Mouse (Mus musculus): Measurements from ENCODE around the gene Arrdc5. TPM values are rescaled to one million over a fixed set of nuclear protein-coding genes. Genes with fewer than 3 reads are reported as not detected.

The Arrdc5 gene
- total and polyA plus RNA-seq, 3 experiments: not detected

GRCm38 (mm10) chr17:56304718-56305117 lies 4.6 kb upstream of the Arrdc5 start:
- Histone ChIP-seq H3K4me1 (ENCODE audit: control insufficient read depth in 1 of 2, insufficient read depth in 2 of 2, low read length in 2 of 2) (peaks cover 0 to 15% of the 10 kb centered on the region in 2 experiments; a peak in 2 of 4 replicates), H3K9ac (ENCODE audit: control insufficient read depth, low read depth, low read length, poor library complexity, severe bottlenecking) (peak overlapping the region; percentile 85), H3K36me3 (ENCODE audit: control insufficient read depth in 1 of 2, insufficient read depth in 2 of 2, low read length in 2 of 2) (peaks cover 2 to 9% of the 10 kb centered on the region in 2 experiments), H3K27ac (ENCODE audit: control insufficient read depth, low read depth, low read length) (peak overlapping the region; percentile 44), H3K27me3 (ENCODE audit: control insufficient read depth in 1 of 2, insufficient read depth in 2 of 2, low read length in 2 of 2) (no peaks in the 10 kb centered on the region), H3K4me3 (ENCODE audit: control insufficient read depth in 1 of 2, insufficient read depth in 1 of 2, low read depth in 2 of 2, low read length in 2 of 2) (peak overlapping the region; percentile 46 to 83), H3K79me2 (ENCODE audit: control insufficient read depth, insufficient read depth, low read length, poor library complexity) (peaks cover 39% of the 10 kb centered on the region), H3K9me3 (replicated peaks; ENCODE audit: insufficient read depth, low read length) (no peaks in the 10 kb centered on the region)
- DNase-seq (ENCODE audit: low read depth, low spot score): peak; percentile 23
- TF ChIP-seq RCOR1 (IDR thresholded peaks at IDR 0.05; ENCODE audit: low read depth, low read length) (no peak), NELFE (IDR thresholded peaks at IDR 0.05; ENCODE audit: low read depth, low read length) (no peak), ZMIZ1 (IDR thresholded peaks at IDR 0.05; ENCODE audit: low read depth, low read length) (no peak), SIN3A (IDR thresholded peaks at IDR 0.05; ENCODE audit: low read length) (no peak), MYC (IDR thresholded peaks at IDR 0.05; ENCODE audit: low read depth, low read length) (no peak), RAD21 (IDR thresholded peaks at IDR 0.05; ENCODE audit: low read depth, low read length) (no peak), POLR2A (IDR thresholded peaks at IDR 0.05; ENCODE audit: control insufficient read depth in 1 of 2, insufficient read depth in 1 of 2, low read depth in 1 of 2, low read length in 2 of 2, poor library complexity in 1 of 2) (no peak), ZC3H11A (IDR thresholded peaks at IDR 0.05; ENCODE audit: low read depth, low read length) (no peak), E2F4 (IDR thresholded peaks at IDR 0.05; ENCODE audit: borderline replicate concordance, low read depth, low read length) (no peak), CHD2 (IDR thresholded peaks at IDR 0.05; ENCODE audit: low read length) (no peak), USF1 (IDR thresholded peaks at IDR 0.05; ENCODE audit: low read depth, low read length) (no peak), POLR2AphosphoS2 (IDR thresholded peaks at IDR 0.05; ENCODE audit: low read length) (no peak), MXI1 (IDR thresholded peaks at IDR 0.05; ENCODE audit: low read depth, low read length) (no peak), TCF12 (IDR thresholded peaks at IDR 0.05; ENCODE audit: low read depth, low read length) (no peak), POLR2AphosphoS5 (IDR thresholded peaks at IDR 0.05; ENCODE audit: borderline replicate concordance, low read depth, low read length) (no peak), NRF1 (IDR thresholded peaks at IDR 0.05; ENCODE audit: insufficient read depth, low read depth, low read length, poor library complexity, severe bottlenecking) (no peak), MAFK (IDR thresholded peaks at IDR 0.05; ENCODE audit: borderline replicate concordance, low read depth, low read length) (no peak), ZKSCAN1 (IDR thresholded peaks at IDR 0.05; ENCODE audit: low read depth, low read length) (no peak), GABPA (IDR thresholded peaks at IDR 0.05; ENCODE audit: low read depth, low read length) (no peak)

GRCm38 (mm10) chr17:56303847-56304586 lies 3.9 kb upstream of the Arrdc5 start:
- Histone ChIP-seq H3K9ac (ENCODE audit: control insufficient read depth, low read depth, low read length, poor library complexity, severe bottlenecking) (peak overlapping the region; percentile 91), H3K4me1 (ENCODE audit: control insufficient read depth in 1 of 2, insufficient read depth in 2 of 2, low read length in 2 of 2) (peaks cover 0 to 15% of the 10 kb centered on the region in 2 experiments; a peak in 2 of 4 replicates), H3K27ac (ENCODE audit: control insufficient read depth, low read depth, low read length) (peak overlapping the region; percentile 96), H3K79me2 (ENCODE audit: control insufficient read depth, insufficient read depth, low read length, poor library complexity) (peaks cover 39% of the 10 kb centered on the region), H3K36me3 (ENCODE audit: control insufficient read depth in 1 of 2, insufficient read depth in 2 of 2, low read length in 2 of 2) (peaks cover 0 to 9% of the 10 kb centered on the region in 2 experiments; a peak in 2 of 4 replicates), H3K27me3 (ENCODE audit: control insufficient read depth in 1 of 2, insufficient read depth in 2 of 2, low read length in 2 of 2) (no peaks in the 10 kb centered on the region), H3K9me3 (replicated peaks; ENCODE audit: insufficient read depth, low read length) (no peaks in the 10 kb centered on the region), H3K4me3 (ENCODE audit: control insufficient read depth in 1 of 2, insufficient read depth in 1 of 2, low read depth in 2 of 2, low read length in 2 of 2) (peak overlapping the region; percentile 47 to 89)
- DNase-seq (ENCODE audit: low read depth, low spot score): peak; percentile 98
- 0 out of 2 replicates have a peak, but pooled peaks have one; percentile 24 for TF ChIP-seq USF1 (IDR thresholded peaks at IDR 0.05; ENCODE audit: low read depth, low read length)
- TF ChIP-seq HCFC1 (IDR thresholded peaks at IDR 0.05; ENCODE audit: low read depth, low read length): peak; percentile 65
- peak; percentile 77 for TF ChIP-seq POLR2AphosphoS2 (IDR thresholded peaks at IDR 0.05; ENCODE audit: low read length)
- peak; percentile 94 for TF ChIP-seq E2F4 (IDR thresholded peaks at IDR 0.05; ENCODE audit: borderline replicate concordance, low read depth, low read length)
- no peak for TF ChIP-seq CHD1 (IDR thresholded peaks at IDR 0.05; ENCODE audit: low read depth, low read length)
- peak; percentile 69; the same call in 1 of the 2 replicates for TF ChIP-seq SIN3A (IDR thresholded peaks at IDR 0.05; ENCODE audit: low read length)
- 0 out of 6 replicates have a peak, but pooled peaks of 1 of the 3 experiments have one; percentile 1 for TF ChIP-seq CTCF (IDR thresholded peaks at IDR 0.05 in 2 of 3, conservative IDR thresholded peaks at IDR 0.05 in 1 of 3; ENCODE audit: control insufficient read depth in 1 of 3, insufficient read depth in 1 of 3, low read depth in 2 of 3, low read length in 3 of 3, poor library complexity in 1 of 3, severe bottlenecking in 1 of 3)
- peak; percentile 29 for TF ChIP-seq NELFE (IDR thresholded peaks at IDR 0.05; ENCODE audit: low read depth, low read length)
- peak; percentile 76 for TF ChIP-seq MAX (IDR thresholded peaks at IDR 0.05; ENCODE audit: low read length)
- no peak for TF ChIP-seq EP300 (IDR thresholded peaks at IDR 0.05; ENCODE audit: low read depth in 1 of 2, low read length in 2 of 2)
- TF ChIP-seq MXI1 (IDR thresholded peaks at IDR 0.05; ENCODE audit: low read depth, low read length): peak; percentile 27
- TF ChIP-seq POLR2A (IDR thresholded peaks at IDR 0.05; ENCODE audit: control insufficient read depth in 1 of 2, insufficient read depth in 1 of 2, low read depth in 1 of 2, low read length in 2 of 2, poor library complexity in 1 of 2): peak; percentile 48 to 59
- TF ChIP-seq NRF1 (IDR thresholded peaks at IDR 0.05; ENCODE audit: insufficient read depth, low read depth, low read length, poor library complexity, severe bottlenecking): peak; percentile 78
- TF ChIP-seq MAFK (IDR thresholded peaks at IDR 0.05; ENCODE audit: borderline replicate concordance, low read depth, low read length): no peak
- TF ChIP-seq SMC3 (IDR thresholded peaks at IDR 0.05; ENCODE audit: low read depth, low read length): no peak
- TF ChIP-seq ETS1 (IDR thresholded peaks at IDR 0.05; ENCODE audit: low read depth, low read length): peak; percentile 17; the same call in 1 of the 2 replicates
- peak; percentile 72 for TF ChIP-seq MYC (IDR thresholded peaks at IDR 0.05; ENCODE audit: low read depth, low read length)

Measured in MEL (cell line).